Mouse (Mus musculus) ES-Bruce4 (cell line): ENCODE results near the gene Map3k5.

Experiments
- CTCF ChIP-seq: IDR thresholded peaks from one replicate; pipeline ENCODE4 v1.8.1; 2011; ENCODE audit warnings: low read depth, low read length
- EP300 ChIP-seq: IDR thresholded peaks from 2 replicates; pipeline ENCODE4 v1.6.1; 2011; ENCODE audit warnings: low read depth, low read length; ENCODE audit not compliant: insufficient read depth

DNA sequence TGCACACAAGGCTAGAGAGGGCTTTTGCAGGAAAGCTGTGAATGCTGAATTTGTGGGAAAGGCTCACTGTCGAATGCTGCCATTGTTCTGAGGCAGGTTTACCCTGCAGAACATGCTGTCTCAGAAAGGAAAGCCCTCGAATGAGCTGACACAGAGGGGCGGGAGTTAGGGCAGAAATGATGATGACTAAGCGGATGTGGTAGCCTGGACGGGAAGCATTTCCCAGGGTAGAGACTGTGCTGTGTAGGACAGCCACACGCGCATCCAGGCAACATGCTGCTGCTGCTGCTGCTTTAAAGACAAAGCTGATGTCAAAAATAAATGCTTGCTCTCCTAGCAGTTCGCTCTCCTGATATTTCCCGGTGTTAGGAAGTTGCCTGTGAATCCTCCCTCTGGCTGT is 189.1 kb downstream of the Map3k5 start:
- no peak for TF ChIP-seq CTCF
- TF ChIP-seq EP300 = no peak
